Mouse (Mus musculus) spleen, adult 2 months (tissue): ENCODE data around the gene Mettl24. TPM values are rescaled to one million over a fixed set of nuclear protein-coding genes. Genes with fewer than 3 reads are reported as not detected.

Experiments used
- DNase-seq, 2 experiments: peaks; one replicate each; pipeline versions ENCODE4 v3.0.0 to v3.0.0-alpha.2; 2012 to 2021; ENCODE audit warnings: low spot score in 2 of 2, low read depth in 1 of 2
- H3K27ac ChIP-seq: fragments of 200-500 bp; 2 replicates; pipeline ENCODE4 v1.5.1; 2012; ENCODE audit warnings: low read length, inconsistent platforms; ENCODE audit not compliant: insufficient read depth
- H3K27me3 ChIP-seq: fragments of 200-500 bp; 2 replicates; pipeline ENCODE4 v1.6.1; 2012; ENCODE audit warnings: mild to moderate bottlenecking, moderate library complexity, low read length, inconsistent platforms; ENCODE audit not compliant: control insufficient read depth, insufficient read depth
- H3K36me3 ChIP-seq: fragments of 200-500 bp; 2 replicates; pipeline ENCODE4 v1.6.1; 2012; ENCODE audit warnings: mild to moderate bottlenecking, low read length, inconsistent platforms; ENCODE audit not compliant: control insufficient read depth, insufficient read depth
- H3K4me1 ChIP-seq: fragments of 200-500 bp; 2 replicates; pipeline ENCODE4 v1.6.1; 2011; ENCODE audit warnings: inconsistent platforms; ENCODE audit not compliant: control insufficient read depth, insufficient read depth, insufficient read length
- H3K4me3 ChIP-seq: fragments of 200-500 bp; 2 replicates; pipeline ENCODE4 v1.5.1; 2011; ENCODE audit warnings: mild to moderate bottlenecking, inconsistent platforms; ENCODE audit not compliant: insufficient read depth, insufficient read length; ENCODE audit errors: extremely low read depth
- CTCF ChIP-seq: fragments of 200-500 bp; IDR thresholded peaks from 2 replicates; pipeline ENCODE4 v1.5.1; 2011; ENCODE audit warnings: mild to moderate bottlenecking, inconsistent platforms; ENCODE audit not compliant: insufficient read depth, insufficient read length, insufficient replicate concordance; ENCODE audit errors: extremely low read depth
- POLR2A ChIP-seq: fragments of 200-500 bp; IDR thresholded peaks from 2 replicates; pipeline ENCODE4 v1.6.1; 2011; ENCODE audit warnings: low read depth, low read length, inconsistent platforms
- WGBS: fragments of 180-500 bp; shearing (Covaris S2); methylation state at CpG from one replicate; pipeline ENCODE4 v1.1.7; 2018; 5-methylcytosine and 5-hydroxymethylcytosine counted together
- polyA plus RNA-seq: library from polyadenylated mRNA; depleted of rRNA; stranded (reverse); fragments of >200 nt; gene quantifications from 2 replicates; pipeline ENCODE4 v1.2.3, GENCODE M21; 2012

Mettl24 gene
- polyA plus RNA-seq, 1 experiment = 0.85 TPM

GRCm38 (mm10) chr10:40825952-40826351, 142.9 kb downstream of the Mettl24 start:
- Histone ChIP-seq H3K36me3 (peaks cover 5% of the 10 kb centered on the region; the same call in 1 of the 2 replicates), H3K27me3 (no peaks in the 10 kb centered on the region), H3K4me3 (no peak overlapping the region), H3K27ac (no peak overlapping the region), H3K4me1 (no peaks in the 10 kb centered on the region)
- no peak for DNase-seq
- TF ChIP-seq CTCF = no peak
- TF ChIP-seq POLR2A = no peak
- WGBS = 84% methylated on average over 6 of the region's 6 CpGs

GRCm38 (mm10) chr10:40827706-40828105, 144.6 kb downstream of the Mettl24 start:
- Histone ChIP-seq H3K4me1 (no peaks in the 10 kb centered on the region), H3K36me3 (peaks cover 7% of the 10 kb centered on the region; the same call in 1 of the 2 replicates), H3K27ac (no peak overlapping the region), H3K27me3 (no peaks in the 10 kb centered on the region), H3K4me3 (no peak overlapping the region)
- WGBS = 94% methylated on average over 4 of the region's 4 CpGs
- no peak for TF ChIP-seq POLR2A
- no peak for TF ChIP-seq CTCF
- no peak for DNase-seq

- DNase-seq = no peak
- H3K27me3 ChIP-seq = no peaks in the 10 kb centered on the region
- H3K4me3 ChIP-seq = no peak overlapping the region
- WGBS = 96% methylated on average over 3 of the region's 3 CpGs
- H3K36me3 ChIP-seq = peaks cover 20% of the 10 kb centered on the region
- H3K4me1 ChIP-seq = no peaks in the 10 kb centered on the region
- H3K27ac ChIP-seq = no peak overlapping the region
- TF ChIP-seq POLR2A (no peak), CTCF (no peak)
These were observed 147.2 kb downstream of the Mettl24 start for GRCm38 (mm10) chr10:40830312-40830711.

GRCm38 (mm10) chr10:40831267-40831666, 148.2 kb downstream of the Mettl24 start:
- Histone ChIP-seq H3K36me3 (peaks cover 27% of the 10 kb centered on the region), H3K27me3 (no peaks in the 10 kb centered on the region), H3K27ac (no peak overlapping the region), H3K4me1 (no peaks in the 10 kb centered on the region), H3K4me3 (no peak overlapping the region)
- DNase-seq = no peak
- TF ChIP-seq CTCF = no peak
- no peak for TF ChIP-seq POLR2A
- 95% methylated on average over 7 of the region's 7 CpGs for WGBS

- DNase-seq = no peak
- no peaks in the 10 kb centered on the region for H3K4me1 ChIP-seq
- no peak overlapping the region for H3K4me3 ChIP-seq
- no peaks in the 10 kb centered on the region for H3K27me3 ChIP-seq
- H3K36me3 ChIP-seq = peaks cover 55% of the 10 kb centered on the region
- 94% methylated on average over 5 of the region's 5 CpGs for WGBS
- no peak for TF ChIP-seq POLR2A
- H3K27ac ChIP-seq = no peak overlapping the region
These were observed 157.0 kb downstream of the Mettl24 start for GRCm38 (mm10) chr10:40840086-40840485.

GRCm38 (mm10) chr10:40843841-40844240, 160.8 kb downstream of the Mettl24 start:
- no peak overlapping the region for H3K4me3 ChIP-seq
- no peak overlapping the region for H3K27ac ChIP-seq
- no peak for TF ChIP-seq POLR2A
- no peak for TF ChIP-seq CTCF
- no peak for DNase-seq
- no peaks in the 10 kb centered on the region for H3K4me1 ChIP-seq
- no peaks in the 10 kb centered on the region for H3K27me3 ChIP-seq
- peaks cover 46% of the 10 kb centered on the region for H3K36me3 ChIP-seq
- 94% methylated on average over 5 of the region's 5 CpGs for whole genome bisulfite sequencing

- Histone ChIP-seq H3K27me3 (no peaks in the 10 kb centered on the region), H3K4me1 (no peaks in the 10 kb centered on the region)
These were observed 161.5 kb downstream of the Mettl24 start for GRCm38 (mm10) chr10:40844546-40844945.

More at GRCm38 (mm10) chr10:40844546-40844945, 161.5 kb downstream of the Mettl24 start:
- no peak for DNase-seq
- no peak overlapping the region for H3K27ac ChIP-seq
- peaks cover 48% of the 10 kb centered on the region for H3K36me3 ChIP-seq
- TF ChIP-seq POLR2A = no peak
- TF ChIP-seq CTCF = no peak
- H3K4me3 ChIP-seq = no peak overlapping the region
- 95% methylated on average over 10 of the region's 10 CpGs for WGBS
